Mouse (Mus musculus) small intestine, adult 2 months (tissue): ENCODE results near the gene Rap1gap. TPM values are rescaled to one million over a fixed set of nuclear protein-coding genes. Genes with fewer than 3 reads are reported as not detected.
A peak's percentile ranks its signal among the peaks of the same experiment; 100 is the strongest.

Source experiments
- H3K27ac ChIP-seq: fragments of 200-500 bp; 2 replicates; pipeline ENCODE4 v1.5.1; 2012; ENCODE audit warnings: low read depth, low read length, control low read depth, inconsistent platforms; ENCODE audit not compliant: insufficient read depth
- H3K27me3 ChIP-seq: fragments of 200-500 bp; 2 replicates; pipeline ENCODE4 v1.6.1; 2012; ENCODE audit warnings: mild to moderate bottlenecking, moderate library complexity, low read length, inconsistent platforms; ENCODE audit not compliant: control insufficient read depth, insufficient read depth
- H3K36me3 ChIP-seq: fragments of 200-500 bp; 2 replicates; pipeline ENCODE4 v1.6.1; 2012; ENCODE audit warnings: mild to moderate bottlenecking, low read length, control low read depth, inconsistent platforms; ENCODE audit not compliant: control insufficient read depth, insufficient read depth
- H3K4me1 ChIP-seq: fragments of 200-500 bp; 2 replicates; pipeline ENCODE4 v1.6.1; 2012; ENCODE audit warnings: low read length, inconsistent platforms, mixed read lengths; ENCODE audit not compliant: control insufficient read depth, insufficient read depth, insufficient read length
- H3K4me3 ChIP-seq: fragments of 200-500 bp; 2 replicates; pipeline ENCODE4 v1.5.1; 2012; ENCODE audit warnings: low read depth, mild to moderate bottlenecking, control low read depth, inconsistent platforms, low read length, moderate library complexity
- CTCF ChIP-seq: fragments of 200-500 bp; IDR thresholded peaks from 2 replicates; pipeline ENCODE4 v1.5.1; 2012; ENCODE audit warnings: low read depth, mild to moderate bottlenecking, control low read depth, inconsistent platforms, low read length, moderate library complexity, mixed read lengths; ENCODE audit not compliant: insufficient replicate concordance, insufficient read length; ENCODE audit errors: extremely low read depth
- POLR2A ChIP-seq: fragments of 200-500 bp; IDR thresholded peaks from 2 replicates; pipeline ENCODE4 v1.6.1; 2012; ENCODE audit warnings: low read depth, mild to moderate bottlenecking, control low read depth, inconsistent platforms, low read length, moderate library complexity
- WGBS: fragments of 180-500 bp; shearing (Covaris S2); methylation state at CpG from one replicate; pipeline ENCODE4 v1.1.7; 2018; 5-methylcytosine and 5-hydroxymethylcytosine counted together
- polyA plus RNA-seq: library from polyadenylated mRNA; depleted of rRNA; stranded (reverse); fragments of >200 nt; gene quantifications from 2 replicates; pipeline ENCODE4 v1.2.3, GENCODE M21; 2012; rRNA removed

Rap1gap gene
- 48.4 and 141 TPM in 2 replicates for polyA plus RNA-seq

- peaks cover 24% of the 10 kb centered on the region for H3K27me3 ChIP-seq
- no peaks in the 10 kb centered on the region for H3K36me3 ChIP-seq
- H3K4me3 ChIP-seq = peak within 1 kb of the TSS; percentile 46
- no peak for TF ChIP-seq POLR2A
- TF ChIP-seq CTCF = no peak
- H3K27ac ChIP-seq = no peak within 1 kb of the TSS
- WGBS = under 1% methylated on average over 44 of the region's 44 CpGs
- 0 out of 2 replicates have a peak, but pooled peaks cover 4% of the 10 kb centered on the region for H3K4me1 ChIP-seq
These were observed at the start of gene Rap1gap for GRCm38 (mm10) chr4:137664433-137664979. Gene Rap1gap (plus strand): TSS chr4:137664726.

- no peak overlapping the region for H3K4me3 ChIP-seq
- no peaks in the 10 kb centered on the region for H3K27me3 ChIP-seq
- H3K27ac ChIP-seq = no peak overlapping the region
- H3K36me3 ChIP-seq = peaks cover 70% of the 10 kb centered on the region
- TF ChIP-seq POLR2A = no peak
- TF ChIP-seq CTCF = no peak
- 78% methylated on average over 8 of the region's 8 CpGs for WGBS
- H3K4me1 ChIP-seq = no peaks in the 10 kb centered on the region
These were observed 41.7 kb upstream of the Rap1gap start for GRCm38 (mm10) chr4:137622847-137623246.

GRCm38 (mm10) chr4:137627476-137628235 lies 36.9 kb upstream of the Rap1gap start:
- H3K27me3 ChIP-seq = no peaks in the 10 kb centered on the region
- WGBS = 84% methylated on average over 8 of the region's 8 CpGs
- no peak overlapping the region for H3K4me3 ChIP-seq
- H3K36me3 ChIP-seq = peaks cover 75% of the 10 kb centered on the region
- no peak for TF ChIP-seq CTCF
- no peak for TF ChIP-seq POLR2A
- no peak overlapping the region for H3K27ac ChIP-seq
- H3K4me1 ChIP-seq = no peaks in the 10 kb centered on the region

GRCm38 (mm10) chr4:137628400-137628799 lies 36.1 kb upstream of the Rap1gap start:
- no peak overlapping the region for H3K27ac ChIP-seq
- H3K27me3 ChIP-seq = no peaks in the 10 kb centered on the region
- no peak for TF ChIP-seq CTCF
- TF ChIP-seq POLR2A = no peak
- no peak overlapping the region for H3K4me3 ChIP-seq
- peaks cover 75% of the 10 kb centered on the region for H3K36me3 ChIP-seq
- WGBS = 90% methylated on average over 6 of the region's 6 CpGs
- H3K4me1 ChIP-seq = no peaks in the 10 kb centered on the region

- no peaks in the 10 kb centered on the region for H3K4me1 ChIP-seq
- 78% methylated on average over 7 of the region's 7 CpGs for WGBS
- TF ChIP-seq CTCF (no peak), POLR2A (no peak)
- peaks cover 75% of the 10 kb centered on the region for H3K36me3 ChIP-seq
- H3K27me3 ChIP-seq = no peaks in the 10 kb centered on the region
- no peak overlapping the region for H3K27ac ChIP-seq
- no peak overlapping the region for H3K4me3 ChIP-seq
These were observed 35.2 kb upstream of the Rap1gap start for GRCm38 (mm10) chr4:137629354-137629753.

- TF ChIP-seq POLR2A (no peak), CTCF (no peak)
- WGBS = 89% methylated on average over 2 of the region's 2 CpGs
- peaks cover 74% of the 10 kb centered on the region for H3K36me3 ChIP-seq
- no peaks in the 10 kb centered on the region for H3K27me3 ChIP-seq
- H3K27ac ChIP-seq = no peak overlapping the region
- no peak overlapping the region for H3K4me3 ChIP-seq
- no peaks in the 10 kb centered on the region for H3K4me1 ChIP-seq
These were observed 34.4 kb upstream of the Rap1gap start for GRCm38 (mm10) chr4:137630153-137630552.

- H3K4me1 ChIP-seq = no peaks in the 10 kb centered on the region
- TF ChIP-seq POLR2A (no peak), CTCF (no peak)
- WGBS = 69% methylated on average over 3 of the region's 3 CpGs
- H3K36me3 ChIP-seq = peaks cover 72% of the 10 kb centered on the region
- H3K27me3 ChIP-seq = no peaks in the 10 kb centered on the region
- no peak overlapping the region for H3K27ac ChIP-seq
- H3K4me3 ChIP-seq = no peak overlapping the region
These were observed 32.9 kb upstream of the Rap1gap start for GRCm38 (mm10) chr4:137631596-137631995.

GRCm38 (mm10) chr4:137633394-137633793 lies 31.1 kb upstream of the Rap1gap start:
- H3K36me3 ChIP-seq = peaks cover 73% of the 10 kb centered on the region
- H3K27me3 ChIP-seq = no peaks in the 10 kb centered on the region
- WGBS = 76% methylated on average over 4 of the region's 4 CpGs
- TF ChIP-seq POLR2A = no peak
- TF ChIP-seq CTCF = no peak
- no peaks in the 10 kb centered on the region for H3K4me1 ChIP-seq
- no peak overlapping the region for H3K27ac ChIP-seq
- no peak overlapping the region for H3K4me3 ChIP-seq
